Mouse (Mus musculus) thymus, adult 2 months (tissue): ENCODE results near the gene Nmur2.

ENCODE experiments used
- CTCF ChIP-seq: fragments of 200-500 bp; IDR thresholded peaks from 2 replicates; pipeline ENCODE4 v1.5.1; 2012; ENCODE audit warnings: mild to moderate bottlenecking, control low read depth, low read length, moderate library complexity, borderline replicate concordance; ENCODE audit not compliant: control insufficient read depth, poor library complexity, insufficient read depth; ENCODE audit errors: extremely low read depth
- POLR2A ChIP-seq: fragments of 200-500 bp; IDR thresholded peaks from 2 replicates; pipeline ENCODE4 v1.6.1; 2012; ENCODE audit warnings: mild to moderate bottlenecking, low read length, control low read depth, moderate library complexity; ENCODE audit not compliant: control insufficient read depth, poor library complexity, insufficient read depth; ENCODE audit errors: extremely low read depth

DNA sequence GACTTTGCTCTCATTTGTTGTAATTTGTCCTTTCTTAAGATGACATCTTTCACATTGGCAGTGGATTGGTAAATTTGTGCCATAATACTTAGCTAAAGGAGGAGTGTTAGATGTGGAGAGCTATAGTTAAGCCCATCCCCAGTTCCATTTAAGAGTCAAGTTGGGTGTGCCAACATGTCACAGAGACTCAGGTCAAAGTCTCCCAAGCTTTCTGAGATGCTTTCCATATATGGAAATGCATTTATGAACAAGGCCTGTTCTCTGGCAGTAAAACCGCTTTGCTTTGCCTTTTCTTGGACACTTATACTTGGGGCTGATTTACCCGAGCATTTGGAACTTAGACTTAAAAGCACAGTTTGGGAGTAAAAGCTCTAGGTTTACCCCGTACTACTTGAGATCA, 18.4 kb upstream of the Nmur2 start:
- no peak for TF ChIP-seq CTCF
- TF ChIP-seq POLR2A = no peak
